Mouse (Mus musculus) heart, embryonic 12.5 days (tissue): ENCODE data around the gene Csnk2a1. TPM values are rescaled to one million over a fixed set of nuclear protein-coding genes. Genes with fewer than 3 reads are reported as not detected.
"Not testable (repeated sequence)": the region's sequence is repeated elsewhere in the genome, so short reads cannot be mapped to it uniquely, and the experiment has no call there.

Experiments
- ATAC-seq: fragments of 200-750 bp; cut with Nextera tagmentation; 2 replicates; pipeline ENCODE4 v1.8.0; 2017; ENCODE audit warnings: moderate TSS enrichment, moderate library complexity; ENCODE audit not compliant: insufficient number of reproducible peaks, low FRiP score
- H3K27ac ChIP-seq: fragments of 300-500 bp; sonication (generic); 2 replicates; pipeline ENCODE4 v1.5.1; 2016; ENCODE audit warnings: mild to moderate bottlenecking, moderate library complexity; ENCODE audit not compliant: poor library complexity, severe bottlenecking
- H3K27me3 ChIP-seq: fragments of 300-500 bp; sonication (generic); replicated peaks from 2 replicates; pipeline ENCODE4 v1.6.1; 2016; ENCODE audit warnings: mild to moderate bottlenecking, moderate library complexity
- H3K36me3 ChIP-seq: fragments of 300-500 bp; sonication (generic); 2 replicates; pipeline ENCODE4 v1.6.1; 2016; ENCODE audit warnings: mild to moderate bottlenecking, moderate library complexity
- H3K4me1 ChIP-seq: fragments of 300-500 bp; sonication (generic); replicated peaks from 2 replicates; pipeline ENCODE4 v1.6.1; 2016; ENCODE audit warnings: mild to moderate bottlenecking
- H3K4me2 ChIP-seq: fragments of 300-500 bp; sonication (generic); 2 replicates; pipeline ENCODE4 v1.6.1; 2016; ENCODE audit warnings: mild to moderate bottlenecking, moderate library complexity
- H3K4me3 ChIP-seq: fragments of 300-500 bp; sonication (generic); 2 replicates; pipeline ENCODE4 v1.5.1; 2016; ENCODE audit warnings: mild to moderate bottlenecking
- H3K9ac ChIP-seq: fragments of 300-500 bp; sonication (generic); 2 replicates; pipeline ENCODE4 v1.6.1; 2016; ENCODE audit warnings: mild to moderate bottlenecking, moderate library complexity
- H3K9me3 ChIP-seq: fragments of 300-500 bp; sonication (generic); replicated peaks from 2 replicates; pipeline ENCODE4 v1.6.1; 2016; ENCODE audit warnings: mild to moderate bottlenecking, moderate library complexity
- WGBS: fragments of 180-500 bp; shearing (Covaris S2); methylation state at CpG from one replicate; pipeline ENCODE4 v1.1.7; 2016; 5-methylcytosine and 5-hydroxymethylcytosine counted together
- polyA plus RNA-seq: library from polyadenylated mRNA; unstranded; fragments of >200 nt; fragmentation: Nextera tagmentation; extraction: Ambion mirVana; gene quantifications from 2 replicates; pipeline ENCODE4 v1.2.1, GENCODE M21; 2016

The Csnk2a1 gene
- polyA plus RNA-seq, 1 experiment from 2014 or later, result 63.2 TPM

GRCm38 (mm10) chr2:152230046-152230445, 3.4 kb downstream of the Csnk2a1 start:
- Histone ChIP-seq H3K9ac (no peak overlapping the region), H3K27me3 (no peaks in the 10 kb centered on the region), H3K9me3 (no peaks in the 10 kb centered on the region), H3K4me2 (no peak overlapping the region), H3K4me1 (peaks cover 24% of the 10 kb centered on the region), H3K36me3 (peaks cover 18% of the 10 kb centered on the region), H3K4me3 (no peak overlapping the region), H3K27ac (no peak overlapping the region)
- ATAC-seq, result no peak

GRCm38 (mm10) chr2:152237926-152238325, 11.3 kb downstream of the Csnk2a1 start:
- 91% methylated on average over 1 of the region's 1 CpGs for WGBS
- H3K27ac ChIP-seq, result no peak overlapping the region
- no peaks in the 10 kb centered on the region for H3K27me3 ChIP-seq
- H3K4me1 ChIP-seq, result peaks cover 9% of the 10 kb centered on the region; the same call in 1 of the 2 replicates
- no peak overlapping the region for H3K4me3 ChIP-seq
- H3K9me3 ChIP-seq, result no peaks in the 10 kb centered on the region; the same call in 1 of the 2 replicates
- no peak for ATAC-seq
- peaks cover 25% of the 10 kb centered on the region for H3K36me3 ChIP-seq
- H3K4me2 ChIP-seq, result no peak overlapping the region
- no peak overlapping the region for H3K9ac ChIP-seq

GRCm38 (mm10) chr2:152240580-152240979, 13.9 kb downstream of the Csnk2a1 start:
- Histone ChIP-seq H3K4me3 (no peak overlapping the region), H3K4me1 (peaks cover 12% of the 10 kb centered on the region; the same call in 1 of the 2 replicates), H3K36me3 (peaks cover 30% of the 10 kb centered on the region), H3K9ac (no peak overlapping the region), H3K4me2 (no peak overlapping the region), H3K27me3 (no peaks in the 10 kb centered on the region), H3K9me3 (no peaks in the 10 kb centered on the region; the same call in 1 of the 2 replicates), H3K27ac (no peak overlapping the region)
- ATAC-seq, result no peak
- WGBS, result 43% methylated on average over 2 of the region's 2 CpGs

- 85% methylated on average over 1 of the region's 1 CpGs for WGBS
- peaks cover 20% of the 10 kb centered on the region for H3K36me3 ChIP-seq
- H3K4me2 ChIP-seq, result no peak overlapping the region
- H3K9me3 ChIP-seq, result no peaks in the 10 kb centered on the region
- no peak overlapping the region for H3K4me3 ChIP-seq
- H3K27me3 ChIP-seq, result no peaks in the 10 kb centered on the region
- H3K27ac ChIP-seq, result no peak overlapping the region
- 0 out of 2 replicates have a peak, but pooled peaks cover 5% of the 10 kb centered on the region for H3K4me1 ChIP-seq
- ATAC-seq, result no peak
- H3K9ac ChIP-seq, result no peak overlapping the region
These were observed 20.6 kb downstream of the Csnk2a1 start for GRCm38 (mm10) chr2:152247213-152247612.

- H3K9ac ChIP-seq, result no peak overlapping the region
- no peaks in the 10 kb centered on the region for H3K9me3 ChIP-seq
- no peaks in the 10 kb centered on the region for H3K4me1 ChIP-seq
- H3K4me2 ChIP-seq, result no peak overlapping the region
- no peak overlapping the region for H3K4me3 ChIP-seq
- H3K27me3 ChIP-seq, result no peaks in the 10 kb centered on the region
- no peak overlapping the region for H3K27ac ChIP-seq
- H3K36me3 ChIP-seq, result peaks cover 40% of the 10 kb centered on the region
- ATAC-seq, result no peak
- 63% methylated on average over 4 of the region's 4 CpGs for WGBS
These were observed 23.9 kb downstream of the Csnk2a1 start for GRCm38 (mm10) chr2:152250511-152250910.

- no peak overlapping the region for H3K9ac ChIP-seq
- ATAC-seq, result no peak
- H3K4me2 ChIP-seq, result no peak overlapping the region
- no peaks in the 10 kb centered on the region for H3K4me1 ChIP-seq
- 94% methylated on average over 1 of the region's 1 CpGs for WGBS
- H3K4me3 ChIP-seq, result no peak overlapping the region
- H3K27ac ChIP-seq, result no peak overlapping the region
- H3K27me3 ChIP-seq, result no peaks in the 10 kb centered on the region
- peaks cover 73% of the 10 kb centered on the region for H3K36me3 ChIP-seq
- H3K9me3 ChIP-seq, result no peaks in the 10 kb centered on the region
These were observed 33.1 kb downstream of the Csnk2a1 start for GRCm38 (mm10) chr2:152259739-152260138.

GRCm38 (mm10) chr2:152273639-152274038, 47.0 kb downstream of the Csnk2a1 start:
- 73% methylated on average over 2 of the region's 2 CpGs for WGBS
- Histone ChIP-seq H3K36me3 (peaks cover 77% of the 10 kb centered on the region), H3K9ac (no peak overlapping the region), H3K27ac (no peak overlapping the region), H3K4me1 (no peaks in the 10 kb centered on the region), H3K27me3 (no peaks in the 10 kb centered on the region), H3K9me3 (no peaks in the 10 kb centered on the region), H3K4me3 (no peak overlapping the region), H3K4me2 (no peak overlapping the region)
- ATAC-seq, result no peak

GRCm38 (mm10) chr2:152281407-152281806, 54.8 kb downstream of the Csnk2a1 start:
- Histone ChIP-seq H3K9me3 (no peaks in the 10 kb centered on the region), H3K36me3 (peaks cover 73% of the 10 kb centered on the region), H3K4me1 (no peaks in the 10 kb centered on the region), H3K9ac (no peak overlapping the region), H3K27ac (no peak overlapping the region), H3K4me2 (no peak overlapping the region), H3K4me3 (no peak overlapping the region), H3K27me3 (no peaks in the 10 kb centered on the region)
- WGBS, result 88% methylated on average over 3 of the region's 3 CpGs
- no peak for ATAC-seq

- Histone ChIP-seq H3K4me2 (no peak overlapping the region), H3K9ac (no peak overlapping the region), H3K27ac (no peak overlapping the region), H3K9me3 (no peaks in the 10 kb centered on the region), H3K27me3 (no peaks in the 10 kb centered on the region), H3K4me1 (0 out of 2 replicates have a peak, but pooled peaks cover 10% of the 10 kb centered on the region), H3K36me3 (peaks cover 51% of the 10 kb centered on the region), H3K4me3 (no peak overlapping the region)
- WGBS, result 89% methylated on average over 5 of the region's 5 CpGs
- ATAC-seq, result no peak
These were observed 60.9 kb downstream of the Csnk2a1 start for GRCm38 (mm10) chr2:152287560-152287959.

GRCm38 (mm10) chr2:152288046-152288445, 61.4 kb downstream of the Csnk2a1 start:
- 0 out of 2 replicates have a peak, but pooled peaks cover 10% of the 10 kb centered on the region for H3K4me1 ChIP-seq
- H3K27me3 ChIP-seq, result no peaks in the 10 kb centered on the region
- 63% methylated on average over 8 of the region's 8 CpGs for WGBS
- H3K4me2 ChIP-seq, result no peak overlapping the region
- no peak for ATAC-seq
- H3K27ac ChIP-seq, result no peak overlapping the region
- no peak overlapping the region for H3K9ac ChIP-seq
- peaks cover 46% of the 10 kb centered on the region for H3K36me3 ChIP-seq
- H3K9me3 ChIP-seq, result no peaks in the 10 kb centered on the region
- H3K4me3 ChIP-seq, result no peak overlapping the region

- H3K9me3 ChIP-seq, result not testable (repeated sequence)
These were observed 63.0 kb downstream of the Csnk2a1 start for GRCm38 (mm10) chr2:152289623-152290022.

GRCm38 (mm10) chr2:152292475-152292874, 65.8 kb downstream of the Csnk2a1 start:
- 61% methylated on average over 2 of the region's 2 CpGs for WGBS
- no peaks in the 10 kb centered on the region for H3K9me3 ChIP-seq
- peaks cover 33% of the 10 kb centered on the region for H3K4me1 ChIP-seq
- no peak overlapping the region for H3K4me3 ChIP-seq
- no peak for ATAC-seq
- H3K27ac ChIP-seq, result no peak overlapping the region
- H3K4me2 ChIP-seq, result no peak overlapping the region
- H3K36me3 ChIP-seq, result peaks cover 10% of the 10 kb centered on the region
- no peaks in the 10 kb centered on the region for H3K27me3 ChIP-seq
- H3K9ac ChIP-seq, result no peak overlapping the region

More at GRCm38 (mm10) chr2:152289623-152290022, 63.0 kb downstream of the Csnk2a1 start:
- H3K27ac ChIP-seq, H3K27me3 ChIP-seq, H3K4me2 ChIP-seq, H3K4me3 ChIP-seq, H3K9ac ChIP-seq, ATAC-seq: not testable (repeated sequence)
- WGBS, result 58% methylated on average over 2 of the region's 2 CpGs
- H3K36me3 ChIP-seq, result peaks cover 31% of the 10 kb centered on the region
- H3K4me1 ChIP-seq, result peaks cover 13% of the 10 kb centered on the region
